Mouse (Mus musculus) liver, embryonic 13.5 days (tissue): Measurements from ENCODE around the gene Rgs12. TPM values are rescaled to one million over a fixed set of nuclear protein-coding genes. Genes with fewer than 3 reads are reported as not detected.

ENCODE experiments used
- ATAC-seq: fragments of 200-750 bp; cut with Nextera tagmentation; 2 replicates; pipeline ENCODE4 v1.8.0; 2017; ENCODE audit warnings: low read depth, mild to moderate bottlenecking, moderate number of reproducible peaks, moderate library complexity
- DNase-seq: peaks from one replicate; pipeline ENCODE4 v3.0.0; 2022
- H3K27ac ChIP-seq: fragments of 300-500 bp; sonication (generic); 2 replicates; pipeline ENCODE4 v1.5.1; 2015; ENCODE audit warnings: moderate library complexity, mild to moderate bottlenecking, inconsistent platforms
- H3K27me3 ChIP-seq: fragments of 300-500 bp; sonication (generic); 2 replicates; pipeline ENCODE4 v1.6.1; 2015; ENCODE audit warnings: mild to moderate bottlenecking, inconsistent platforms
- H3K36me3 ChIP-seq: fragments of 300-500 bp; sonication (generic); 2 replicates; pipeline ENCODE4 v1.6.1; 2015; ENCODE audit warnings: mild to moderate bottlenecking, inconsistent platforms
- H3K4me1 ChIP-seq: fragments of 300-500 bp; sonication (generic); replicated peaks from 2 replicates; pipeline ENCODE4 v1.6.1; 2015; ENCODE audit warnings: inconsistent platforms
- H3K4me2 ChIP-seq: fragments of 300-500 bp; sonication (generic); 2 replicates; pipeline ENCODE4 v1.6.1; 2015; ENCODE audit warnings: inconsistent platforms, mild to moderate bottlenecking, moderate library complexity
- H3K4me3 ChIP-seq: fragments of 300-500 bp; sonication (generic); replicated peaks from 2 replicates; pipeline ENCODE4 v1.5.1; 2015; ENCODE audit warnings: mild to moderate bottlenecking, inconsistent platforms
- H3K9ac ChIP-seq: fragments of 300-500 bp; sonication (generic); 2 replicates; pipeline ENCODE4 v1.6.1; 2015; ENCODE audit warnings: mild to moderate bottlenecking, inconsistent platforms
- H3K9me3 ChIP-seq: fragments of 300-500 bp; sonication (generic); replicated peaks from 2 replicates; pipeline ENCODE4 v1.6.1; 2016; ENCODE audit warnings: inconsistent platforms
- WGBS: fragments of 180-500 bp; shearing (Covaris S2); methylation state at CpG from one replicate; pipeline ENCODE4 v1.1.7; 2015; ENCODE audit not compliant: insufficient replicate concordance; 5-methylcytosine and 5-hydroxymethylcytosine counted together
- polyA plus RNA-seq: library from polyadenylated mRNA; unstranded; fragments of >200 nt; fragmentation: Nextera tagmentation; extraction: Ambion mirVana; gene quantifications from 2 replicates; pipeline ENCODE4 v1.2.1, GENCODE M21; 2015

Gene Rgs12
- polyA plus RNA-seq, 1 experiment from 2014 or later, result 21.7 TPM

- Histone ChIP-seq H3K27ac (no peak overlapping the region), H3K9ac (no peak overlapping the region), H3K9me3 (no peaks in the 10 kb centered on the region), H3K4me2 (no peak overlapping the region), H3K36me3 (no peaks in the 10 kb centered on the region), H3K27me3 (peaks cover 55% of the 10 kb centered on the region), H3K4me3 (no peak overlapping the region), H3K4me1 (peaks cover 11% of the 10 kb centered on the region; the same call in 1 of the 2 replicates)
- WGBS, result 41% methylated on average over 3 of the region's 3 CpGs
- DNase-seq (no peak), ATAC-seq (no peak)
Measured at GRCm38 (mm10) chr5:35060098-35060497, 110.9 kb downstream of the Rgs12 start.

- ATAC-seq (no peak), DNase-seq (no peak)
- WGBS, result 78% methylated on average over 2 of the region's 2 CpGs
Measured at GRCm38 (mm10) chr5:35069841-35070240, 120.6 kb downstream of the Rgs12 start.

GRCm38 (mm10) chr5:35070314-35070713 is 121.1 kb downstream of the Rgs12 start:
- 61% methylated on average over 8 of the region's 8 CpGs for WGBS
- DNase-seq, result no peak

More at GRCm38 (mm10) chr5:35069841-35070240, 120.6 kb downstream of the Rgs12 start:
- Histone ChIP-seq H3K4me3 (no peak overlapping the region), H3K27ac (no peak overlapping the region), H3K9ac (no peak overlapping the region), H3K9me3 (no peaks in the 10 kb centered on the region), H3K36me3 (no peaks in the 10 kb centered on the region), H3K4me1 (no peaks in the 10 kb centered on the region), H3K4me2 (no peak overlapping the region), H3K27me3 (no peaks in the 10 kb centered on the region; the same call in 1 of the 2 replicates)

GRCm38 (mm10) chr5:35070953-35071352 is 121.7 kb downstream of the Rgs12 start:
- no peak for ATAC-seq
- DNase-seq, result no peak
- no peak overlapping the region for H3K4me2 ChIP-seq
- H3K4me3 ChIP-seq, result no peak overlapping the region
- no peak overlapping the region for H3K27ac ChIP-seq
- no peaks in the 10 kb centered on the region for H3K4me1 ChIP-seq
- no peaks in the 10 kb centered on the region for H3K36me3 ChIP-seq
- H3K27me3 ChIP-seq, result no peaks in the 10 kb centered on the region; the same call in 1 of the 2 replicates
- WGBS, result 49% methylated on average over 7 of the region's 7 CpGs
- H3K9me3 ChIP-seq, result no peaks in the 10 kb centered on the region
- no peak overlapping the region for H3K9ac ChIP-seq

More at GRCm38 (mm10) chr5:35070314-35070713, 121.1 kb downstream of the Rgs12 start:
- no peak overlapping the region for H3K9ac ChIP-seq
- no peak overlapping the region for H3K27ac ChIP-seq
- no peak for ATAC-seq
- H3K27me3 ChIP-seq, result no peaks in the 10 kb centered on the region; the same call in 1 of the 2 replicates
- no peak overlapping the region for H3K4me3 ChIP-seq
- no peak overlapping the region for H3K4me2 ChIP-seq
- H3K36me3 ChIP-seq, result no peaks in the 10 kb centered on the region
- H3K4me1 ChIP-seq, result no peaks in the 10 kb centered on the region
- H3K9me3 ChIP-seq, result no peaks in the 10 kb centered on the region

GRCm38 (mm10) chr5:35071855-35072254 is 122.6 kb downstream of the Rgs12 start:
- Histone ChIP-seq H3K36me3 (no peaks in the 10 kb centered on the region), H3K27ac (no peak overlapping the region), H3K9ac (no peak overlapping the region), H3K9me3 (no peaks in the 10 kb centered on the region), H3K4me1 (no peaks in the 10 kb centered on the region), H3K4me2 (no peak overlapping the region), H3K27me3 (no peaks in the 10 kb centered on the region; the same call in 1 of the 2 replicates), H3K4me3 (no peak overlapping the region)
- DNase-seq (no peak), ATAC-seq (no peak)
- WGBS, result 69% methylated on average over 6 of the region's 6 CpGs

GRCm38 (mm10) chr5:35073235-35073634 is 124.0 kb downstream of the Rgs12 start:
- Histone ChIP-seq H3K4me2 (no peak overlapping the region), H3K9me3 (no peaks in the 10 kb centered on the region), H3K4me3 (no peak overlapping the region), H3K27me3 (no peaks in the 10 kb centered on the region; the same call in none of the 2 replicates), H3K27ac (no peak overlapping the region), H3K9ac (no peak overlapping the region), H3K4me1 (no peaks in the 10 kb centered on the region), H3K36me3 (no peaks in the 10 kb centered on the region)
- DNase-seq (no peak), ATAC-seq (no peak)
- 77% methylated on average over 11 of the region's 11 CpGs for WGBS

- 68% methylated on average over 9 of the region's 9 CpGs for WGBS
- Histone ChIP-seq H3K9ac (no peak overlapping the region), H3K27ac (no peak overlapping the region), H3K4me2 (no peak overlapping the region), H3K9me3 (no peaks in the 10 kb centered on the region), H3K36me3 (no peaks in the 10 kb centered on the region), H3K4me1 (no peaks in the 10 kb centered on the region), H3K27me3 (peaks cover 7% of the 10 kb centered on the region), H3K4me3 (no peak overlapping the region)
- ATAC-seq, result no peak
- DNase-seq, result no peak
Measured at GRCm38 (mm10) chr5:35073992-35074391, 124.7 kb downstream of the Rgs12 start.

- Histone ChIP-seq H3K4me2 (no peak overlapping the region), H3K27ac (no peak overlapping the region), H3K4me1 (no peaks in the 10 kb centered on the region), H3K9me3 (no peaks in the 10 kb centered on the region), H3K36me3 (no peaks in the 10 kb centered on the region), H3K27me3 (peaks cover 23% of the 10 kb centered on the region), H3K4me3 (no peak overlapping the region), H3K9ac (no peak overlapping the region)
- DNase-seq, result no peak
- WGBS, result 75% methylated on average over 1 of the region's 1 CpGs
- no peak for ATAC-seq
Measured at GRCm38 (mm10) chr5:35076369-35076768, 127.1 kb downstream of the Rgs12 start.

GRCm38 (mm10) chr5:35079101-35079500 is 129.9 kb downstream of the Rgs12 start:
- no peak for ATAC-seq
- no peak for DNase-seq
- H3K36me3 ChIP-seq, result no peaks in the 10 kb centered on the region

GRCm38 (mm10) chr5:35084913-35085312 is 135.7 kb downstream of the Rgs12 start:
- Histone ChIP-seq H3K4me3 (no peak overlapping the region), H3K27me3 (peaks cover 16% of the 10 kb centered on the region), H3K4me2 (no peak overlapping the region), H3K9me3 (no peaks in the 10 kb centered on the region), H3K9ac (no peak overlapping the region), H3K4me1 (peaks cover 5% of the 10 kb centered on the region; the same call in 1 of the 2 replicates), H3K36me3 (no peaks in the 10 kb centered on the region), H3K27ac (no peak overlapping the region)
- no peak for DNase-seq
- WGBS, result 42% methylated on average over 3 of the region's 3 CpGs
- ATAC-seq, result no peak

More at GRCm38 (mm10) chr5:35079101-35079500, 129.9 kb downstream of the Rgs12 start:
- H3K4me1 ChIP-seq, result no peaks in the 10 kb centered on the region
- H3K27me3 ChIP-seq, result peaks cover 25% of the 10 kb centered on the region
- no peak overlapping the region for H3K9ac ChIP-seq
- H3K4me2 ChIP-seq, result no peak overlapping the region
- H3K4me3 ChIP-seq, result no peak overlapping the region
- no peaks in the 10 kb centered on the region for H3K9me3 ChIP-seq
- H3K27ac ChIP-seq, result no peak overlapping the region
- WGBS, result 35% methylated on average over 18 of the region's 18 CpGs

- H3K4me3 ChIP-seq, result no peak overlapping the region
- peak; percentile 62 for DNase-seq
- H3K9me3 ChIP-seq, result no peaks in the 10 kb centered on the region
- H3K9ac ChIP-seq, result no peak overlapping the region
- H3K4me1 ChIP-seq, result peaks cover 5% of the 10 kb centered on the region; the same call in 1 of the 2 replicates
- H3K36me3 ChIP-seq, result peaks cover 31% of the 10 kb centered on the region
- no peak overlapping the region for H3K27ac ChIP-seq
- peak; percentile 32; the same call in 1 of the 2 replicates for ATAC-seq
- 59% methylated on average over 9 of the region's 9 CpGs for WGBS
- peaks cover 8% of the 10 kb centered on the region; the same call in 1 of the 2 replicates for H3K27me3 ChIP-seq
- no peak overlapping the region for H3K4me2 ChIP-seq
Measured at GRCm38 (mm10) chr5:35088785-35089613, 139.8 kb downstream of the Rgs12 start.
